ENCODE assay signal across 8 mouse cellular contexts in the genomic region with DNA sequence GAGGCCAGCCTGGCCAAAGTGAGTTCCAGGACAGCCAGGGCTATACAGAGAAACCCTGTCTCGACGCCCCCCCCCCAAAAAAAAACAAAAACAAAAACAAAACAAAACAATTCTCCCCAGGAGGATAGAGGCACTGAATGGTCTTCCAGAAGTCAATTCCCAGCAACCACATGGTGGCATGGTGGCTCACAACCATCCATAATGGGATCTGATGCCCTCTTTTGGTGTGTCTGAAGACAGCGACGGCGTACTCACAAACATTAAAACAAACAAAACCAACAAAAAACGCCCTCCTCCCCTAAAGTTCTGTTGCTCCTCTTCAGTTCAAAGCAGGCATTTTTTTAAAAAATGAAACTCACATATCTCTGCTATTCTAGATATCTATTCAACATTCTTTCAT. TPM values are rescaled to one million over a fixed set of nuclear protein-coding genes. Genes with fewer than 3 reads are reported as not detected.
DNase-seq lines count a peak whose midpoint lies in the region; ATAC-seq lines count a peak whose summit lies in the region.

No protein-coding gene starts in this region.

- peak; percentile 12 for DNase-seq in kidney, adult 9 months
- no peak for DNase-seq in kidney, postnatal 25 days
- peak; percentile 29 for DNase-seq in ZHBTc4 (ENCODE audit: low read depth, low spot score)
- no peak for DNase-seq in gastrocnemius, postnatal 36 days

- H3K4me2 ChIP-seq in forebrain, embryonic 15.5 days (replicated peaks), result peak overlapping the region; percentile 55
- peak overlapping the region; percentile 72 for H3K4me2 ChIP-seq in limb, embryonic 12.5 days
- peak overlapping the region; percentile 73 for H3K4me2 ChIP-seq in neural tube, embryonic 13.5 days

- intact Hi-C loops in gastrocnemius, postnatal 36 days (cut with DNase I), result loop anchor here (5.0 to 10.0 kb wide), 2 partner anchors 56 to 227 kb away; a partner anchor contains a TSS

- peaks cover 17% of the 10 kb centered on the region for H3K4me1 ChIP-seq in forebrain, embryonic 15.5 days
- H3K4me1 ChIP-seq in limb, embryonic 12.5 days (replicated peaks), result peaks cover 7% of the 10 kb centered on the region
- H3K4me1 ChIP-seq in neural tube, embryonic 13.5 days (replicated peaks), result peaks cover 18% of the 10 kb centered on the region

- H3K4me3 ChIP-seq in forebrain, embryonic 15.5 days, result peak overlapping the region; percentile 73
- H3K4me3 ChIP-seq in limb, embryonic 12.5 days (replicated peaks), result peak overlapping the region; percentile 91
- peak overlapping the region; percentile 99 for H3K4me3 ChIP-seq in neural tube, embryonic 13.5 days

- no peak for ATAC-seq in forebrain, embryonic 15.5 days (replicated peaks)
- ATAC-seq in limb, embryonic 12.5 days (ENCODE audit: insufficient number of reproducible peaks, insufficient read depth, low FRiP score, low TSS enrichment, low read depth), result no peak
- 0 out of 2 replicates have a peak, but pooled peaks have one; percentile 17 for ATAC-seq in neural tube, embryonic 13.5 days (ENCODE audit: low read depth)
- no peak for ATAC-seq in activated CD4-positive, CD25-positive, alpha-beta regulatory T cell, adult 4 months

- H3K27ac ChIP-seq in forebrain, embryonic 15.5 days (replicated peaks), result 0 out of 2 replicates have a peak overlapping the region, but pooled peaks have one; percentile 84
- H3K27ac ChIP-seq in limb, embryonic 12.5 days, result no peak overlapping the region
- H3K27ac ChIP-seq in neural tube, embryonic 13.5 days (replicated peaks), result peak overlapping the region; percentile 93; the same call in 1 of the 2 replicates

- H3K9ac ChIP-seq in forebrain, embryonic 15.5 days (replicated peaks), result peak overlapping the region; percentile 84
- H3K9ac ChIP-seq in limb, embryonic 12.5 days (replicated peaks), result peak overlapping the region; percentile 94
- peak overlapping the region; percentile 96 for H3K9ac ChIP-seq in neural tube, embryonic 13.5 days

- H3K36me3 ChIP-seq in forebrain, embryonic 15.5 days, result peaks cover under 1% of the 10 kb centered on the region; the same call in 1 of the 2 replicates
- H3K36me3 ChIP-seq in limb, embryonic 12.5 days, result peaks cover 6% of the 10 kb centered on the region; the same call in 1 of the 2 replicates
- H3K36me3 ChIP-seq in neural tube, embryonic 13.5 days, result peaks cover 3% of the 10 kb centered on the region; the same call in 1 of the 2 replicates

- no peaks in the 10 kb centered on the region for H3K27me3 ChIP-seq in forebrain, embryonic 15.5 days
- no peaks in the 10 kb centered on the region for H3K27me3 ChIP-seq in limb, embryonic 12.5 days
- H3K27me3 ChIP-seq in neural tube, embryonic 13.5 days, result no peaks in the 10 kb centered on the region

- H3K9me3 ChIP-seq in forebrain, embryonic 15.5 days, result no peaks in the 10 kb centered on the region
- H3K9me3 ChIP-seq in limb, embryonic 12.5 days, result no peaks in the 10 kb centered on the region
- peaks cover under 1% of the 10 kb centered on the region; the same call in 1 of the 2 replicates for H3K9me3 ChIP-seq in neural tube, embryonic 13.5 days

- WGBS in forebrain, embryonic 15.5 days, result 9% methylated on average over 6 of the region's 6 CpGs
- 14% methylated on average over 6 of the region's 6 CpGs for WGBS in limb, embryonic 12.5 days
- 18% methylated on average over 6 of the region's 6 CpGs for WGBS in neural tube, embryonic 13.5 days

RNA-seq across cellular contexts. Expression of a gene that starts 0.9 kb away (rescaled TPM):
- 93.9 and 97.3 TPM in 2 replicates for polyA plus RNA-seq in forebrain, embryonic 15.5 days (2015; fragmentation: Nextera tagmentation; extraction: Ambion mirVana)
- 60.5 and 64.2 TPM in 2 replicates for polyA plus RNA-seq in limb, embryonic 12.5 days (2016; fragmentation: Nextera tagmentation; extraction: Ambion mirVana)
- 87.7 and 90.0 TPM in 2 replicates for polyA plus RNA-seq in neural tube, embryonic 13.5 days (2015; fragmentation: Nextera tagmentation; extraction: Ambion mirVana)
- total RNA-seq in gastrocnemius, postnatal 36 days (2021), result 10 to 100 TPM; 53.4 to 59.7 TPM
- polyA plus RNA-seq in activated CD4-positive, CD25-positive, alpha-beta regulatory T cell, adult 4 months (2017; shearing (Covaris generic)), result 10 to 100 TPM; 50.8 to 52.9 TPM

RNA-seq across cellular contexts. Expression of a gene that starts 55.1 kb away (rescaled TPM):
- 26.7 and 28.0 TPM in 2 replicates for polyA plus RNA-seq in forebrain, embryonic 15.5 days (2015; fragmentation: Nextera tagmentation; extraction: Ambion mirVana)
- 46.6 and 46.7 TPM in 2 replicates for polyA plus RNA-seq in limb, embryonic 12.5 days (2016; fragmentation: Nextera tagmentation; extraction: Ambion mirVana)
- polyA plus RNA-seq in neural tube, embryonic 13.5 days (2015; fragmentation: Nextera tagmentation; extraction: Ambion mirVana), result 25.1 and 30.5 TPM in 2 replicates
- 10 to 100 TPM; 18.9 to 19.3 TPM for total RNA-seq in gastrocnemius, postnatal 36 days (2021)
- polyA plus RNA-seq in activated CD4-positive, CD25-positive, alpha-beta regulatory T cell, adult 4 months (2017; shearing (Covaris generic)), result 1 to 10 TPM; 4.9 to 5.3 TPM

Comparison
In these comparisons a context has a peak if more than half of its experiments do, and no peak if none do; other contexts are left out.
1. DNase-seq: peak in kidney, adult 9 months (single experiment) and ZHBTc4 (single experiment); none in kidney, postnatal 25 days (0 of 2) and gastrocnemius, postnatal 36 days (0 of 2).
2. Peak in every context shown above with its lines, with median percentiles within 50 percentile points of each other: H3K4me2 ChIP-seq, H3K4me3 ChIP-seq and H3K9ac ChIP-seq.